Mouse (Mus musculus) myocyte (in vitro differentiated cells): ENCODE data around the gene Popdc3.

Experiments
- CEBPB ChIP-seq: IDR thresholded peaks from 2 replicates; pipeline ENCODE4 v1.6.1; 2011; ENCODE audit warnings: mild to moderate bottlenecking, moderate library complexity; ENCODE audit not compliant: poor library complexity, insufficient read depth, severe bottlenecking
- POLR2A ChIP-seq: IDR thresholded peaks from one replicate; pipeline ENCODE4 v1.6.1; 2011; ENCODE audit warnings: low read depth, mild to moderate bottlenecking, control low read depth, moderate library complexity; ENCODE audit not compliant: insufficient read length
- REST ChIP-seq: IDR thresholded peaks from one replicate; pipeline ENCODE4 v1.6.1; 2011; ENCODE audit warnings: mild to moderate bottlenecking, control low read depth, moderate library complexity; ENCODE audit not compliant: insufficient read depth, insufficient read length

DNA sequence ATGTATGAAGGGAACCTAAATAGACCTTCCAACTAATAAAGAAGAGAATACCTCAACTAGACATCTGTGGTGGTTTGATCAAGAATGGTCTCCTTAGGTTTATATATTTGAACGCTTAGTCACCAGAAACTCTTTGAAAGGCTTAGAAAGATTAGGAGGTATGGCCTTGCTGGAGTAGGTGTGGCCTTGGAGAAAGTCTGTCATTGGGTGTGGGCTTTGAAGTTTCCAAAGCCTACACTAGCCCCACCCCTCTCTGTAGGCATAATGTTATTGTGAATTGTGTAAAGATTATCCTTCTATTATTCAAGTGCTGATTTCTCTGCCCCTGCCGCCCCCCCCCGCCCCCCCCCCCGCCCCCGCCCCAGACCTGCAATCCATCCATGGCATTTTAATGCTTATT, 59.6 kb downstream of the Popdc3 start:
- TF ChIP-seq CEBPB: no peak
- no peak for TF ChIP-seq REST
- TF ChIP-seq POLR2A: no peak
